Mouse (Mus musculus) thymus, adult 18-20 months (tissue): ENCODE measurements around the gene Mri1.
A peak's percentile ranks its signal among the peaks of the same experiment; 100 is the strongest.

Source experiments
- DNase-seq, 2 experiments: peaks; one replicate each; pipeline ENCODE4 v3.0.0; 2022; ENCODE audit warnings: mixed read lengths in 2 of 2

The Mri1 gene

DNA sequence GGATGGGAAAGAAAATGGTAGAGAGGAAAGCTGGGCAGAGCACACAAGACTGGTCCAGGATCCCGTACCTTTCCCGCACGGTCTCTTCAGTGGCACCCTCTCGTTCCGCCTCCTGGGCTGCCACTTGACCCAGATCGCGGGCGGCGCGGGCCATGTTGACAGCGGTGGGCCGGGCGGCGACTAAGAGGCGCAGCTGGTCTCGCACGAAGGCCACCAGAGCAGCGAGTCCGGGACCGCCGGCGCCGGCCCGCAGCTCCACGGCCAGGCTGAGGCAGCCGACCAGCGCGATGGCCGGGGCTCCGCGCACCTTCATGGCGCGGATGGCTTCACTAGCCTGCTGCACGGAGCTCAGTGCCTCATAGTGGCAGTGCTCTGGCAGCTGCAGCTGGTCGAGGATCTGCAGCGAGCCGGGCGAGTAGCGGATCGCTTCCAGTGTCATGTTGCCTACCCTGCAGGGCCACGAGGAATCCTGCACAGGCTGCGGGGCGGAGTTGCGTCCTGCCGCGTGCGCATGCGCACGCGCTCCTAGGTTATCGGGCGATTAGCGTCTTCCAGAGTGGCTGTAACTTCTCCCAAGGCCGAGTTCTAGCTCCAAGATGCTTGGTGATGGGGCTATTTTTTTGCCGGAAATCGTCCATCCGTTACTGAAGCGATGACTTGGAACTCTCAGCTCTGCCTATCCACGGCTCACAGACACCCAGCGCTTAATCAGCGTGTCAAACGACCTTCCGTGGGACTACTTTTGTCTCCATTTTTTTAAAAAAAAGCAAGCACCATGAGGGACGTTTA lies at the start of gene Mri1:
TSS of gene Mri1 (minus strand) at position 505 of the 789 bp plus-strand sequence.
- DNase-seq, result peak; percentile 65 to 71

DNA sequence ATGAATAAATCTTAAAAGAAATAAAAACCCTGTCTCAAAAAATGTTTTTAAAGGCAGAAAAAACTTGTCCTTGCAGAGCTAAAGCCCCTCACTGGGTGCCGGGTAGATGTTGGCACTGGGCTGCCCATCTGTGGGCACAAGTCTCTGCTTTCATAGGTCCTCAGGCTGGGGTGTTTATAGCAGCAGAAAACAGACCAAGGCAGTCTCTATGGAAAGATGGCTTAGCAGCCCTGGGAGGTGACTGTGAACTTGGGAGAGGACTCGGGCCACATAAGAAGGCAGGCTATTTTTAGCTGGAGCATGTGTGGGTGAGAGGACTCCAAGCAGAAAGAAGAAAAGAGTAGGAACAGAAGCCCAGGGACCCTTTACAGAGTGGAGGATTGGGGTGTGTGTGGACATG lies 46.8 kb upstream of the Mri1 start:
- no peak for DNase-seq

DNA sequence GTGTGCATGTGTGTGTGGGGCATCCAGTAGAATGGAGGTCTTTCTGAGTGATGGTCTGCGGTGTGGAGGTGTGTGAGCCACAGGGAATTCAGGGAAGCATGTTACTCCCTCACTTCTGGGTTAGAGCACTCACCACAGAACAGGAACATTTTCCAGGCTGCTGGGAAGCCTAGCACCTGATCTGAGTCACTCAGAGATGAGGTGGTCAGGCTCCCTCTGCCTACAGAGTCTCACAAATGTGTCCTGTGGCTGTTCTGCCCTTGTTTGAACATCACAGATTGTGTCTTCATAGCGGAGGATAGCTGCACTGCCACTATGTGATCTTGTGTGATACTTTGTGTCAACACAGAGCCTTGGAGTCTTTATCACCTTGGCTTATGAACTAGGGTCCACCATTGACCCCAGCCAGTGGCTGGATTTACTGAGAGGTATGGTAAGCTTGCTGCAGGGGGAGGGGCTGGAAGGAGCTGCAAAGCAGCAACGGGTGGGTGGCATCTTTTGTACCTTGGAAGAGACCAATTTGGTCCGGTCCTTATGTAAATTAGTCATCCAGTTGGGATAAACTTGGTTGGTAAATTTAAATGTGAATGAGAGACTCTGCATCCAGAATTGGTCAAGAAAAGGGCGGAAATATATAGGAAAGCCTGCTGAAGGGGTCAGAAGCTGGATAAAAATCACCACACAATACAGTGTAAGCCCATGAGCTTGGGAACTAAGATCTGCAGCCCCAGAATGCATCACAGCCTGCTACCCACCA lies 40.1 kb upstream of the Mri1 start:
- DNase-seq, result no peak

DNA sequence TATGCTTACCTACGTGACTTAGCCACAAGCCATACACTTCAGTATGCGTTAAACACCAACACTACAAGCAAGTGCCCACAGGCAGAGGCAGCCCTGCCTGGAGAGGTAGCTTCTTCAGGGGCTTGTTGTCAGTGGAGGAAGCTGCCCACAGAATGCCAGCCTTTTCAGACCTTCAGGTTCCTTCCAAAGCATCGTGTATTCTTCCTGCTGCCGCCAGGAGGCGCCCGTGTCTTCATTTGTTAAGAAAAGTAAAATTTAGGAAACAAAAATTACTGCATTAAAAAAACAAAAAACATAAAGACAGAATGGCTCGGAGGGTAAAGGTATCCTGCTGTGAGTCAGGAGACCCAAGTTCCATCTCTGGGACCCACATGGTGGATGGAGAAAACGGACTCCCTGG lies 34.6 kb upstream of the Mri1 start:
- DNase-seq, result no peak

DNA sequence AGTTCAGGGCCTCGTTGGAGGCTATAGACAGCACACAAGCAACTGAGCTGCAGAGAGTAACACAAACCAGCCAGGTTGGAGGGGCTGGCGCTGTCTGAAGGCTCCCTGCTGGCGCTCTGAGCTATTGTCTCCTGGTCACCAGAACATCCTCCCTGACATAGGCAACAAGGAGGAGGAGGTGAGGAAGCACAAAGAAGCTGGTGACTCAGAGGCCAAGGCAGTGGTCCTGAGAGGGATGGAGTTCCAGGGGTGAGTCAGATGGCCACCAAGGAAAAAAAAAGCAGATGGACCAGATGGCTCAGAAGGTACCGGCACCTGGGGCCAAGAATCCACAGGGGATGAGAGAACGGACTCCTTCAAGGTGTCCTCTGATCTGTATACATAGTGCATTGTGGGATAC lies 34.0 kb upstream of the Mri1 start:
- DNase-seq, result no peak

DNA sequence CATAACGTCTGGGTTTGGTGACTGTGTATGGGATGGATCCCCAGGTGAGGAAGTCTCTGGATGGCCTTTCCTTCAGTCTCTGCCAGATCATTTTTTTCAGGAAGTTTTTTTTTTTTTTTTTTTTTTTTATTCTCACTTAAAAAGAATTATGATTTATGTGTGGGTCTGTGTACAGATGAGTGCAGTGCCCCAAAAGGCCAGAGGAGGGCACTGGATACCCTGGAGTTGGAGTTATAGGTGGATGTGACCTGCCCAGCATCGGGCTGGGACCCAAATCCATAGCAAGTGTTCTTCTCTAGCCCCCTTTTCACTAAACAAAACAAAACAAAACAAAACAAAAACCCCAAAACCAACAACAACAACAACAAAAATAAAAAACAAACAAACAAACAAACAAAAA lies 31.8 kb upstream of the Mri1 start:
- DNase-seq, result no peak

DNA sequence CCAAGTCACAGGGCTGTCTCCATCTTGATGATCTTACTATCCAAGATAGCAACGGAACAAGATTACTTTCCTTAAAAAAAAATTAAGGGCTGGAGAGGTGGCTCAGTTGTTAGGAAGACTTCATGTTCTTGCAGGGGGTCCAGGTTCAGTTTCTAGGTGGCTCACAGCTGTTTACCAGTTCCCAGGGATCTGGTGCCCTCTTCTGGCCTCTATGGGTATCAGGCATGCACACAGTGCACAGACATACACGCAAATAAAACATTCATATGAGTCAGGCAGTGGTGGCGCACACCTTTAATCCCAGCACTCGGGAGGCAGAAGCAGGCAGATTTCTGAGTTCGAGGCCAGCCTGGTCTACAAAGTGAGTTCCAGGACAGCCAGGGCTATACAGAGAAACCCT lies 28.5 kb upstream of the Mri1 start:
- peak in 1 of 2 experiments; percentile 26 for DNase-seq

DNA sequence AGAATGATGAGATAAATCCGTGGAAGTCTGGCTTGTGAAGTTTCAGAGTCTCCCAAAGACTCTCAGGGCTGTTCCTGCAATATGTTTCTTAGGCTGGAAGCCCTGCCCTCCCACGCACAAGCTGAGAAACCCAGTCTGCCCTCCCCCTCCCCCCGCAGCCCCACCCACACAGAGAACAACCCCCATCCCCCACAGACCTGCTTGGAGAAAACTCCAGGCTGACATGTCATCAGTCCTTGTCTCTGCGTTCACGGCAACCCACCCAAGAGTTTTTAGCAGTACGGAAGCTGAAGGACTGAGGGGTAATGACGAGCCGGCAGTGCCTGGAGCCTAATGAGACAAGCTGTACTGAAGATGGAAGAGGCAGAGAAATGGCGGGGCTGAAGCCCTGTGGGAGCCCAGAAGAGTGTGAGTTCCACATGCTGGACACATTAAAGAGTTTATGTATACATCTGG lies 27.5 kb upstream of the Mri1 start:
- no peak for DNase-seq

DNA sequence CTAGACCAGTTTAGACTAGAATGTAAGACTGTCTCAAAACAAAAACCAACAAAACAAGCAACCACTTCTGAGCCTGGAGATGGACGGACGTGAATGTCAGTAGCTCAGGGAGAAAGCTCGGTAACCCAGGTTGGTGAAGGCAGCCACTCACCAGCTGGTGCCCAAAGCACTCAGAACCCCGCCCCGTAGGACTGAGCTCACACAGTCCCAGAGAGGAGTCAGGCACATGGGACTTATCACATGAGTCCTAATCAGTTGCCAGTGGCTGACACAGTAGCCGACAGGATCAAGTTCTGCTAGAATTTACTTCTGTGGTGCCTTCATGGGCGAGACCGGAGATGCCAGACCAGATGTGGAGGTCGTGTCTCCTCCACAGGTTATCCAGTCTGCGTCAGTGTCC lies 23.7 kb upstream of the Mri1 start:
- DNase-seq, result no peak

DNA sequence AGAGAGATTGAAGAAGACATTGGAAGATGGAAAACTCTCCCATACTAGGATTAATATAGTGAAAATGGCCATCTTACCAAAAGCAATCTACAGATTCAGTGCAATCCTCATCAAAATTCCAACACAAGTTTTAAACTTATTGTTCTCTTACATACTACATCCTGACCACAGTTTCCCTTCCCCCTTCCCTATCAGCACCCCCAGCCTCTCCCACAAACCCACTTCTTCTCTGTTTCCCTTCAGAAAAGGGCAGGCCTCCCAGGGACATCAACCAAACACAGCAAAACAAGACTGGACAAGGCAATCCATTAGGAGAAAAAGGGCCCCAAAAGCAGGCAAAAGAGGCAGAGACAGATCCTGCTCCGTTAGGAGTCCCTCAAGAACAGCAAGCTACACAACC lies 19.3 kb upstream of the Mri1 start:
- DNase-seq, result no peak

DNA sequence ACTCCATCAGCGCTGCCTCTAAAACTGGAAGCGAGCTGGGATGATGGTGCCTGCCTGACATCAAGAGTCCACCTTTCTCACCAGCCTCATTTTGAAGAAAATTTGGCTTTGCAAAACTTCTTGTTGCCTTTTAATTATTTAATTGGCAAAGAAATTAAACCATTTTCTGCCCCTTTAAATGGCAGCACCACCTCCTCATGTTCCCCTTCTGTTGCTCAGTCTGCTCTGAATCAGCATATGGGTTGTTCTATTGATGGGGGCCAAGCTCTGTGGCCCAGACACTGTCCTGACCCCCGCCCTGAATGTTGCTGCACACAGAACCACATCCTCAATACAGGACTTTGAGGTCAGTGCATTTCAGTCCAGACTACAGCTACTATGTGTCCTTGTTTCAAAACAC lies 16.8 kb upstream of the Mri1 start:
- no peak for DNase-seq

DNA sequence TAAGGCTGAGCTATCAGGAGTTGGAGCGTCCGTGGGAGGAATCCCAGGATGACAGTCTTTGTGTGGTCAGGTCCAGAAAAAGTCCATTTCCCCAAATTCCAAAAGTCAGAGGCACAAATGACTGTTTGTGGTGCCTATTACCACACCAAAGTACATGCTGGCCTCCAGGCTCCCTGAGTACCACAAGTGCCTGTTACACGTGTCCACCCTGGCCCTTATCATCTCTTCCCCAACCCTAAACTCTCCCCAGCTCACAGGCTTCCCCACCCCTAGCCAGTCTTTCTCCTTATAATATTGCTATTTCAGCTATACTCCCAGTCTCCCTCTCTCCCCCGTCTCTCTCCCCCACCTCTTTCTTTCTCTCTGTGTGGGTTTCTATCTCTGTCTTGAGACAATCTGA lies 15.2 kb upstream of the Mri1 start:
- no peak for DNase-seq

DNA sequence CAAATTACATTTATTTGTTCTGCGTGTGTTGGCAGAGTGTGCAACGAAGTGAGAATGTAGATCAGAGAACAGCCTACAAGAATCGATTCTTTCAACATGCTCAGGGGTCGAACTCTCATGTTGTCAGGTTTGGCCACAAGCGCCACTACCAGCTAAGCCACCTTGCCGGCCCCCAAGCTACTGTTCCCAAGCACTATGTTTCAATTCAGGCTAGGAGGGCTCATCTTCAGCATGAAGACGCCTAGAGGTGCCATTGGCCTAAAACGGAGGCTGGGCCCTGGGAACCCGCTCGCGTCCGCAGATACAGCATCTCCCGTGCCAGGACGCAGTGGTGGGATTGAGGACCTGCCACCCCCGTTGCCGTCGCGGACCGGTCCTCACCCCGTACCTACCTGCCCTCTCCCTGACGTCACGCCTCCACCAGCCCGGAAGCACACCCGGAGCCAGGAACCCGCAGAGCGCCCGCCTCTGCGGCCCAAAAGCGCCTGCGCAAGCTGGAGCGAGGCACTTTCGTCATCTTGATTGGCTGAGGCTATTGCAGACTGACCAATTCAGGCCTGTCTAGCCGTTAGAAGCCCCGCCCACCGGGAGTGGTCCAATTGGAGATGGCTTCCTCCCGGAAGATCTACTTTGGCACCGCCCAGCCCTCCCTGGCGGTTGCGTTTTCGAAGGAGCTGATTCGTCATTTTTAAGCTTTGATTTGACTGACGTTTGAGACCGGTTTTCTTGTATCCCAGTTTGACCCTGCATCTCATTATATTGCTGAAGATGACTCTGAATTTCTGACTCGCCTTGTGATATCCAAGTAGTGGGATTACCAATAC lies 13.0 kb upstream of the Mri1 start, which contains the start of gene Ccdc130:
TSS of gene Ccdc130 (minus strand) at position 431 of the 824 bp plus-strand sequence.
- peak; percentile 99 to 100 for DNase-seq

DNA sequence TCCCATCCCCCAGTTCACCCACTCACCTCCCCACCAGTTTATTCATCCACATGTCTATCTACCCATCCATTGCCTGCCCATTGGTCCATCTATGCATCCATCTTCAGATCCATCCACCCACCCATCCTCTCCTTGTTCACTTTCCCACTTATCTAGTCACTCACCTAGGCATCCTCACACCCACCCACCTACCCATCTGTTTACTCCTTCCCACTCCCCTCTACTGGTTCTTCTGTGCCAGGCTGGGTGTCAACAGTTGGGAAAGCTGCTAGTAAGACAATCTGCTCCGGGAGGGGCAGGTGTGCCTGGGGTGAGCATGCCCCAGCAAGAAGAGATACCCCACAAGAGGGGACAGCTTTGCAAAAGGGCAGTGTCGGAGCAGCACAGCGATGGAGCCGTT lies 4.0 kb upstream of the Mri1 start:
- no peak for DNase-seq

DNA sequence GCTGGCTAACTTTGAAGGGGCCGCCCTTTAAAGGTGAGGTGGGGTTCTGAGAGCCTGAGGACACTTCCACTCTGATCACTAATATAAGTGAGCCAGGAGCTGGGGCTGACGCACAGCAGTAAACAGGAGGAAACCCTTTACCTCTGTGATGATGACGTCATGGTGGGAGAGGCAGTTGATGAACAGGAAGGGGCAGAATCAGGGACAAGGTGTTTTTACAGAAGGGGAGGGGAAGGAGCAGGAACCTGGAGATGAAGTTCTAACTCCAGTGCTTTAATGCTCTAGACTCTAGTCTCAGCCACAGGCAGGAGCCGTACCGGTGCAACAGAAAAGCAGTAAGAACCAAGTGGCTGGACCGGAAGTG lies 686 bp downstream of the Mri1 start:
- no peak for DNase-seq

DNA sequence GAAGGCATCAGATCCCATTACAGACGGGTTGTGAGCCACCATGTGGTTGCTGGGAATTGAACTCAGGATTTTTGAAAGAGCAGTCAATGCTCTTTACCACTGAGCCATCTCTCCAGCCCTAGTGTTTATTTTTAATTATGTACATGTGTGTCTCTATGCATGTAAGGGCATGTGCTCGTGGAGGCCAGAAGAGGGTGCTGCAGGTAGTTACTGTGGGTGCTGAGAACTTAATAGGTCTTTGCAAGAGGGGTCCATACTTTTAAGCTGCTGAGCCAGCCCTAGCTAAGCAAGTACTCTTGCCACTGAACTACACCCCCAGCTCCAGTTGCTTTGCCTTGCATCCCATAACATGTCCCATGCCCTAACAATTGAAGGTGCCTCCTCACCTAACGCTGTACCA lies 1.3 kb downstream of the Mri1 start:
- no peak for DNase-seq

DNA sequence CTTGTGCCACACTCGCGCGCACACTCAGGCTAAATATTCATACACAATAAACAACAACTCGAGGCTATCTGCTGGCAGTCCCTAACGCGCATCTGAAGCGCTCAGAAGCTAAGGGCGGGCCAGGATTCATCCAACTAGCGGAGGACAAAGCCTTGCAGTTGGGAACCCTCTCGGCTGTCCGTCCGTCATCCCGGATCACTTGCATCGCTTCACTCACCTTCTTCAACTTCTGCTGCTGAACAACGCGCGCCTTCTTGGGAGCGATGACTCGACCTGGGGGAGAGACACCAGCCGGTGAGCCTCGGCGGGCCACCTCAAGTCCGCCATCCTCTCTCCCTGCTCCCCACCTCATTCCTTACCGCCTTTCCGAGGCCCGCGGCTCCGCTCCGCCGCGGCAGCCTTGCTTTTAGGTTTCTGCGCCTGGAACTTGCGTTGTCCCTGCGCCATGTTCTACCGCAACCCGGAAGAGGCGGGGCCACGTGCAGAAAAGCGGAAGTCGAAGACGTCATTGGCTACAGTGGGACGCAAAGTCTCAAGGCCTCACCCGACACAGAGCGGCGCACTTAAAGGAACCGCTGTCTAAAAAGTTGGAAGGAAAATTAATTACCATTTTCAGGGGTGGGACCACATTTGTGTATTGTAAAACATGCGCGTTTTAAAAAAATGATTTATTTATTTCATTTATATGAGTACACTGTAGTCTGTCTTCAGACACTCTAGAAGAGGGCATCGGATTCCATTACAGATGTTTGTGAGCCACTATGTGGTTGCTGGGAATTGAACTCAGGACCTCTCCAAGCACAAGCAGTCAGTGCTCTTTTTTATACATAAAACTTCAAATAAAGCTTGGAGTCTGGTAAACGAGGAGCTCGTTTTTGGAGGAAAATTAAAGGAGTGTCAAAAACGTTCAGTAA lies 7.6 kb downstream of the Mri1 start, which contains the start of gene D8Ertd738e:
TSS of gene D8Ertd738e (minus strand) at position 463 of the 914 bp plus-strand sequence.
- peak; percentile 74 to 82 for DNase-seq

DNA sequence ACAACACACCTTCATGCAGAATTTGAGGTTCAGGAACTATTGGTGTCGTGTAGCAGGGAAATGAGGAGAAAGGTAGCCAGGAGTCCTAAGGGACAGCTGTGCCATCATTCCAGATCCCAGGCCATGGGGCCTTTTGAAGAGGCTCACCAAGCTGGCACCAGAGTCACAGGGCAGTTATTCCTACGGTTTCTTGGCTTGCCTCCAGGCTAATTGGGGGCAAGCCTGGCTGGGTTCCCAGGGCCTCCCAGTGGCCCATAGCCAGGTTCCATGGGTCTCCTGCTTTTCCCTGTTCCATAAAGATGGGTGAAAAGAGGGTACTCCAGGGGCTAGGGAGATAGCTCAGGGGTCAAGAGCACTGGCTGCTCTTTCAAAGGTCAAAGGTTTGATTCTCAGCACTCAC lies 15.3 kb downstream of the Mri1 start:
- no peak for DNase-seq

DNA sequence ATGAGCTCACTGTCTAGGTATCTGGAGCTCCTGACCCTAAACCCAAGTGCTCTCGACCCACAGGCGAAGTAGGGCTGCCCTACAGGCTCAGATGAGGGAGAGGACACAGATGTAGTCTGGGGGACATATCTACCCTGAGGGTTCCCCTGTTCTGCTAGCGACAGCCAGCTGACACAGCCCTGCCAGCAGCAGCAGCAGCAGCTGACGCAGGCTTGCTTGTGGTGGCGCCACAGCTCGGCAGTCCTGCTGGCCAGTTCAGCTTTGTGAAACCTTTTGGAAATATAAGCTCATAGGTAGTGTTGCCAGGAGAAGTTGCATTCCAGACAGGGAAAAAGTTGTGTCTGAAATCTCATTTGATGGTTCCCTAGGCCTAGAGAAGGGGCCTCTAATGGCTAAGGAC lies 16.0 kb downstream of the Mri1 start:
- DNase-seq, result no peak

DNA sequence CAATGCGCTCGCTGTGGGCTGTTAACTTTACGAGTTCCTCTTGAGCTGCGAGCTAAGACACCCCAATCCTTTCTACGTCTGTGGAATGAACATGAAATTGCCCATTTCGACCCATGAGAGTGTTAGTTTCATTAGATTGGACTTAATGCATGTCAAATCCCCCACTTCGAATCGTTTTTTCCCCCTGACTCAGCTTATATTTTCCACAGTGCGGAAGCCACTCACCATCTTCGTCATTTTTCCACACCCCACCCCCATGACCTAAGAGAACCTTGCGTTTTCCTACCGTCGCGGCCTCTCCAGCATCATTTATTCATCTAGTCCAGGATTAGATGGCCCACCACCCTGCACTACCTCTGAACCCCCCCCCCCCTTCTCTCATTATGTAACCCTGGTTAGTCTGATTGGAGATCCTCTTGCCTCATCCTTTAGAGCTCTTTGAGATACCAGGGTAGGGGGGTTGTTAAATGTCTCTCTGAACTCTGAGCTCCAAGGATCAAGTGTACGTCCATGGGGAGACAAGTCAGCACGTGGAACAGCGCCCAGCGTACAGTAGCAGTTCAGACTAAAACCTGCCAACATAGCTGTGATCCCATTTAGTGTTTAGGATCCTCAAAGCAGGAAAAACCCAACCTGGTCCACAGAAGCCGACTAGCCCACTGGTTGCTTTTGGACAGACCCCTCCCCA lies 19.4 kb downstream of the Mri1 start:
- DNase-seq, result peak in 1 of 2 experiments; percentile 31

DNA sequence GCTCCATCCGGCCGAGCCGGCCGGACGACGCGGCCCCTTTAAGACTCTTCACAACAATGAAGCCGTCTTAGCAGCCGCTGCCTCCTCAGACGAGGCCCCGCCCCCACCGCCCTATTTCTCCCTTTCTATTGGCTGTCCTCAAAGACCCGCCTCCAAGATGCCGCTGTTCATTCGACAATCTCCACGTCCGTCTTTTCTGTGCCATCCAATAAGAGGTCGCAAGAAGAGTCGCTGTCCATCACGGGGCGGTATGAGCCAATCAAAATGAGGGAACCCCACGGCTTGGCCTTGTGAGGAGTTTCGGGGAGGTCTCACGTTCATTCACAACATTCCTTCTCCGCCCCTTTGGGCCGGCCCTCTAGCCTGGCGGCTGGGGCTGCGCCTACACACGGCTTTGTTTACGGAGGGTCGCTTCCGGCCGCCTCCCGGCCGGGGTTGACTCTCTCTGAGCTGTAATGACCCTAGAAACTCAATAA lies 20.1 kb downstream of the Mri1 start, which contains the start of gene Zswim4:
TSS of gene Zswim4 (minus strand) at position 58 of the 476 bp plus-strand sequence.
- peak; percentile 96 to 99 for DNase-seq
